In the genomic region with DNA sequence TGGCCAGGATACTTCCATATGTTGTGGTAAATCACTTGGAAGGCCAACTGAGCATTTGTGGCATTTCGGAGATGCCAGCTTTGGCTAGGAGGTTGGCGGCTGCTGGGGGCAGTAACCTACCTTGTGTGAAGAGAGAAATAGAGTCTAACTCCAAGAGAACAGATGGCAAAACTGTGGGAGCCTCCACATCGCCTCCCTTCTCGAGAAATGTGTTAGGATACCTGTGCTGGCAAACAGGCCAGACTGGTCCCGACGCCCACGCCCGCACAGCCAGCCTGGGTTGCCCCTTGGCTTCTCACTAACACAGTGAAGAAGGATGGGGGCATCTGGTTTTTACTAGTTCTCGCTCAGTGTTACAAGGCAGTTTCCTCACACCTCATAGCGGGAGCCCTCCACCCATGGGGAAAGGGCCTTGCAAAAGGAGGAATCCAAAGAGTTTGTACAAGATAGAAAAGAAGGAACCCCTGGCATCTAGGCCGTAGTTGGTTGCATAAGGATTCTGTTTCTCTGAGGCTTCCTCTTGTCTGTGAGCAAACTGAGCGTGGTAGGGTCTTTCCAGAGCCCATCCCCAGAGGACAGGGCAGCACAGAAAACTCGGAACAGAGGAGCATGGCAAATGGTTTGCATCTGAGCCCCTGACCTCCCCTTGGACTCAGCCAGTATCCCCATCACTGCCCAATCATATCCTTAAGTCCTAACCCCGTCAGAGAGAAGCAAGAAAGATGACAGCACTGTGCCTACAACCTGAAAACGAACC, we compare ENCODE assay signal across 13 mouse cellular contexts.
DNase-seq lines count a peak whose midpoint lies in the region; ATAC-seq lines count a peak whose summit lies in the region.
"Had no signal": no experiment of that assay in that cellular context is flagged by ENCODE, and none has a peak within 500 bp of the region (broad histone marks: within the 10 kb centered on the region; RNA-seq: fewer than 3 reads in every experiment).

No protein-coding gene starts in this region.

- no peak overlapping the region for H3K4me3 ChIP-seq in limb, embryonic 12.5 days (replicated peaks)
- H3K4me3 ChIP-seq: heart, embryonic 10.5 days had no signal

- peak; percentile 16 to 21 for DNase-seq in layer of hippocampus, adult 8-10 months (ENCODE audit: low spot score in 2 of 2)
- DNase-seq in layer of hippocampus, adult 9-10 months (ENCODE audit: low spot score): no peak
- peak; percentile 98 for DNase-seq in cerebellum, adult 9-11 months
- DNase-seq in lung, postnatal 25 days (ENCODE audit: low spot score): no peak
- DNase-seq in testis, postnatal 14 days (ENCODE audit: low spot score): no peak
- no peak for DNase-seq in kidney, postnatal 4 days
- DNase-seq: adrenal gland, postnatal 10 days; kidney, postnatal 10 days had no signal

- H3K27ac ChIP-seq in limb, embryonic 12.5 days: peak overlapping the region; percentile 82
- H3K27ac ChIP-seq: heart, embryonic 10.5 days had no signal

- no peak overlapping the region for H3K9ac ChIP-seq in limb, embryonic 12.5 days (replicated peaks)

- H3K4me2 ChIP-seq in limb, embryonic 12.5 days: no peak overlapping the region

- H3K9me3 ChIP-seq in limb, embryonic 12.5 days: no peaks in the 10 kb centered on the region
- H3K9me3 ChIP-seq: heart, embryonic 10.5 days had no signal

- ATAC-seq in cerebellum, adult (ENCODE audit: insufficient number of reproducible peaks, low FRiP score, low TSS enrichment): peak; percentile 87
- no peak for ATAC-seq in limb, embryonic 12.5 days (ENCODE audit: insufficient number of reproducible peaks, insufficient read depth, low FRiP score, low TSS enrichment, low read depth)
- ATAC-seq: lung, postnatal 0 days had no signal

- 67% methylated on average over 15 of the region's 15 CpGs for WGBS in limb, embryonic 12.5 days

- peaks cover 28% of the 10 kb centered on the region for H3K4me1 ChIP-seq in limb, embryonic 12.5 days (replicated peaks)

- H3K27me3 ChIP-seq in limb, embryonic 12.5 days: no peaks in the 10 kb centered on the region
- H3K27me3 ChIP-seq: CH12.LX had no signal

- no peaks in the 10 kb centered on the region for H3K36me3 ChIP-seq in limb, embryonic 12.5 days
- H3K36me3 ChIP-seq: heart, embryonic 10.5 days had no signal

Comparison
In these comparisons a context has a peak if more than half of its experiments do, and no peak if none do; other contexts are left out.
1. DNase-seq: peak in layer of hippocampus, adult 8-10 months (2 of 2) and cerebellum, adult 9-11 months (single experiment); none in layer of hippocampus, adult 9-10 months (single experiment), lung, postnatal 25 days (single experiment), testis, postnatal 14 days (single experiment) and kidney, postnatal 4 days (0 of 2).